Mouse (Mus musculus) c-Kit-positive CD71-negative TER-119-negative erythroid progenitor cells, embryonic 14.5 days (primary cell): Measurements from ENCODE around the gene Bptf.
"Not testable (repeated sequence)": the region's sequence is repeated elsewhere in the genome, so short reads cannot be mapped to it uniquely, and the experiment has no call there.

Source experiments
- DNase-seq: peaks from one replicate; pipeline ENCODE4 v3.0.0-alpha.2; 2013; ENCODE audit warnings: low read depth

Bptf gene

DNA sequence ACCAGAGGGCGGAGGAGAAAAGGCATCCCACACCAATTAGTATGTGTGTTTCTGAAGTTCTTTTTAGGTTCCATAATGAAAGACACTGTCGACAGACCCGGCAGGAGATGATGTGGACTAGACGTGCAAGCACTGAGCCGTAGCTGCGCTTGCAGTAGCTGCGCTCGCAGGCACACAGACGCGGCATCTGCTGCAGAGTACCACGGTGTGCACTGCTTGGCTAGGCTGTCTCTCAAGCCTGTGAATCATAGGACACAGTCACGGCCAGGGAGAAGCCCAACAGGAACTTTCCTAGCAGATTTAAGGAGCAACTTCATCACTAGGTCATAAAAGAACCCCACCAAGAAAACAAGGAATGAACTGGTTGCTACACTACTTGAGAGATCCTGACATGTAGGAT is 14.1 kb downstream of the Bptf start:
- DNase-seq, result no peak

- DNase-seq, result no peak
These were observed 17.9 kb downstream of the Bptf start for GRCm38 (mm10) chr11:107113881-107114557.

- DNase-seq, result no peak
These were observed 18.8 kb downstream of the Bptf start for GRCm38 (mm10) chr11:107113112-107113511.

- no peak for DNase-seq
These were observed 22.3 kb downstream of the Bptf start for GRCm38 (mm10) chr11:107109669-107110068.

- no peak for DNase-seq
These were observed 23.0 kb downstream of the Bptf start for GRCm38 (mm10) chr11:107108892-107109291.

- no peak for DNase-seq
These were observed 24.2 kb downstream of the Bptf start for GRCm38 (mm10) chr11:107107725-107108078.

DNA sequence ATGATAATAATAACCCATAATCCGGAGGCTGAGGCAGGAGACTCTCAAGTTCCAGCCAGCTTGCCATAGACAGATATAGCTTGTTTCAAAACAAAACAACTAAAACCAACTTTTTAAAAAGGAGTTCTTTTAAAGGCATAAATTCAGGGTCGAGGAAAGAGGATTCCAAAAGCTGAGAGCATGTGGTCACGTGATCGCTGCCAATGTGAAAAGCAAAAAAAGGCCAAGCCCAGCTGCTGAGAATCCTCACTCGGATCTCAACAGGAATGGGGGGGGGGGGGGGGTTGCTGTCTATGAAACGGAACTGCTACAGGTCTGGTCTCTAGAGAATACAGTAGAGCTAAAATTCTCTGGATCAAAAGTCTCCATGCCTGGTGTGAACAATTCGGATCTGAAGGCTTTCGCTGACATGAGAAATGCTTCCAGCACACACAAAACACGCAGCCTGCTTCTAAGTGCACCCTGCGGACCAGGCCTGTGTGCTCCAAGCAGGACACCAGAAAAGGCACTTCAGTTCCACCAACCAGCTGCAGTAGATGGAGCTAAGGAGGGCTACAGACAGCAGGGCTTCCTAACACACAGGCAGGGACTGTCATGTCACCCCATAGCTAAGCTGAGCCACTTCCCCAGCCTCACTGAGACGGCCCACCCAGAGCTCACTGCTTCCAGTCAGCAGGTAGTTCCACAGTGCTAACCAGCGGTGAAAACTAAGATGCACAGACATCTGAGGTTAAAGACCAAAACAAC is 24.8 kb downstream of the Bptf start:
- no peak for DNase-seq

DNA sequence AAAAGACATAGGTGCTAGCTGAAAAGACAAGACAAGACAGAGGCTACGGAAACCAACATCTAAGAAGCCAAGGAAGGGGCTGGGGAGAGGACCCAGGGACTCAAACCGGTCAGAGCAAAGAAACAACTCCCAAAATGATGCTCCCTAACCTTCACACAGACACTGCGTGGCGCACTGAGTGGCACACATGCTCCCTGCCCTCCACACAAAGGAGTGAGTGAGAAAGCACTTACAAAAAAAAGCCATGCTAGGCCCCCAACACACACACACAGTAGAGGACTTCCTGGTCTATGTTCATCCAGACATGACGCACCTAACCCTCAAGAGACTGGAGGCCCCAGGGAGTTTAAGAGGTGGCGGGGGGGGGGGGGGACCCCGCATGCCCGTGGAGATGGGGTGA is 25.5 kb downstream of the Bptf start:
- DNase-seq, result no peak

- DNase-seq, result peak; percentile 79
These were observed 26.7 kb downstream of the Bptf start for GRCm38 (mm10) chr11:107105227-107105626.

- no peak for DNase-seq
These were observed 28.2 kb downstream of the Bptf start for GRCm38 (mm10) chr11:107103736-107104135.

- no peak for DNase-seq
These were observed 28.7 kb downstream of the Bptf start for GRCm38 (mm10) chr11:107103224-107103589.

- DNase-seq, result no peak
These were observed 29.3 kb downstream of the Bptf start for GRCm38 (mm10) chr11:107102465-107103223.

- DNase-seq, result no peak
These were observed 35.0 kb downstream of the Bptf start for GRCm38 (mm10) chr11:107096973-107097372.

- no peak for DNase-seq
These were observed 38.1 kb downstream of the Bptf start for GRCm38 (mm10) chr11:107093871-107094270.

DNA sequence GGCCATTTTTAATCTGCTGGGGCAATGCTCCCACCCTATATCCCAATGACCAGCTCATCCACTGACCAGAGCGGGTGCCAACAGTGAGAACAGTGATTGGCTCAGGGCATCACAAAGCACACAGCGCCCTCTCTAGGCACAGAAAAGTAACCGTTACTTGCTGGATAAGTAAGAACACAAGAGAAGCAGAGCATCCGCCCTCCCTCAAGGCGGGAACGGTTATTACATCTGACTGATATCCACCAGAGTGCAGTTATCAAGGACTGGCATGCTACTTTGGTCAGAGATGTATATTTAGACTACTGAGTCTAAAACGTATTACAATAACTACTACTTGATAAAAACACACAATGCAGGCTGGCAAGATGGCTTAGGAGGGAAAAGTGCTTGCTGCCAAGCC is 39.3 kb downstream of the Bptf start:
- DNase-seq, result no peak

- DNase-seq, result no peak
These were observed 46.1 kb downstream of the Bptf start for GRCm38 (mm10) chr11:107085866-107086265.

GRCm38 (mm10) chr11:107083480-107083879 is 48.4 kb downstream of the Bptf start:
- DNase-seq, result no peak

- DNase-seq, result no peak
These were observed 66.6 kb downstream of the Bptf start for GRCm38 (mm10) chr11:107065216-107065785.

DNA sequence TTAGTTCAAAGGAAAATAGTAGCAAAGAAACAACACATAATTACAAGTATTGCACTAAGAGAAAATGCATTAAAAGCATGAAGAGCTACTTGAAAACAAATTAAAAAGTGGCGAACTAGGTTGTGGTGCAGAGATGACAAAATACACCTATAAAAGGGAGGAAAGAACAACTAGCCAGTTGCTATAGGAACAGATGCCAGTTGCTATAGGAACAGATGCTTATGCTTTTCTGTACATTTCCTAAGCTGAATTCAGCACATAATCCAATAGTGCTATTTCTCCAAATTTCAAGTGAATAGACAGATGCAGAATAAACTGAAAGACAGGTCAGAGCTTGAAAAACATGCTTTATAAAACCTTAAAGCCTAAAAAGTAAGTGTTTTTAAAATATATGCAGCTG is 67.3 kb downstream of the Bptf start:
- no peak for DNase-seq

GRCm38 (mm10) chr11:107063067-107063466 is 68.9 kb downstream of the Bptf start:
- DNase-seq, result no peak

GRCm38 (mm10) chr11:107060941-107061340 is 71.0 kb downstream of the Bptf start:
- DNase-seq, result no peak

DNA sequence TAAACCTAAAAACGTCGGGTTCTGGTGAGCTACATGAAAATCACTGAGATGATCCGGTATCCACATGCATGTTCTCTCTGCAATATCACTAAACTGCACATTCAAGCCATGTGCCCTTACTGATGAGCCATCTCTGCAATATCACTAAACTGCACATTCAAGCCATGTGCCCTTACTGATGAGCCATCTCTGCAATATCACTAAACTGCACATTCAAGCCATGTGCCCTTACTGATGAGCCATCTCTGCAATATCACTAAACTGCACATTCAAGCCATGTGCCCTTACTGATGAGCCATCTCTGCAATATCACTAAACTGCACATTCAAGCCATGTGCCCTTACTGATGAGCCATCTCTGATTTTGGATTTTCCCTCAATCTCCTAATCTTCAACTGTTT is 72.3 kb downstream of the Bptf start:
- not testable (repeated sequence) for DNase-seq

DNA sequence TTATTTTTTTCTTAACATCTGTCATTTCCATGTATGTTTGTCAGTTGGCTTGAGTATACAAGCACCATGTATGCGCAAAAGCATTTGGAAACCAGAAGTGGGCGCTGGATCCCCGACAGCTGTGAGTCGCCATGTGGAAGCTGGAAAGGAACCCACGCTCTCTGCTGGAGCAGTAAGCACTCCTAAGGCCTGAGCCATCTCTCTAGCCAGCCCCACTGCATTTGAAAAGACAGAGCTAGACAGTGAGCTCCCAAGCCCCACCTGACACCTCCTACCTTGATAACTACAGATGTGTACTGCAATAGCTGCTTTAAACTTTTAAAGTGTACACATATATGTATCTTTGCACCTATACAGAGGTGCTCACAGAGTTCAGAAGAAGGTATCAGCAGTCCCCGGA is 74.5 kb downstream of the Bptf start:
- no peak for DNase-seq
